Mouse (Mus musculus): Measurements from ENCODE around the gene Hoxc13.

Gene Hoxc13

GRCm38 (mm10) chr15:102963259-102963658 is 42.4 kb downstream of the Hoxc13 start:
- DNase-seq (ENCODE audit: low read depth, low spot score): no peak

DNA sequence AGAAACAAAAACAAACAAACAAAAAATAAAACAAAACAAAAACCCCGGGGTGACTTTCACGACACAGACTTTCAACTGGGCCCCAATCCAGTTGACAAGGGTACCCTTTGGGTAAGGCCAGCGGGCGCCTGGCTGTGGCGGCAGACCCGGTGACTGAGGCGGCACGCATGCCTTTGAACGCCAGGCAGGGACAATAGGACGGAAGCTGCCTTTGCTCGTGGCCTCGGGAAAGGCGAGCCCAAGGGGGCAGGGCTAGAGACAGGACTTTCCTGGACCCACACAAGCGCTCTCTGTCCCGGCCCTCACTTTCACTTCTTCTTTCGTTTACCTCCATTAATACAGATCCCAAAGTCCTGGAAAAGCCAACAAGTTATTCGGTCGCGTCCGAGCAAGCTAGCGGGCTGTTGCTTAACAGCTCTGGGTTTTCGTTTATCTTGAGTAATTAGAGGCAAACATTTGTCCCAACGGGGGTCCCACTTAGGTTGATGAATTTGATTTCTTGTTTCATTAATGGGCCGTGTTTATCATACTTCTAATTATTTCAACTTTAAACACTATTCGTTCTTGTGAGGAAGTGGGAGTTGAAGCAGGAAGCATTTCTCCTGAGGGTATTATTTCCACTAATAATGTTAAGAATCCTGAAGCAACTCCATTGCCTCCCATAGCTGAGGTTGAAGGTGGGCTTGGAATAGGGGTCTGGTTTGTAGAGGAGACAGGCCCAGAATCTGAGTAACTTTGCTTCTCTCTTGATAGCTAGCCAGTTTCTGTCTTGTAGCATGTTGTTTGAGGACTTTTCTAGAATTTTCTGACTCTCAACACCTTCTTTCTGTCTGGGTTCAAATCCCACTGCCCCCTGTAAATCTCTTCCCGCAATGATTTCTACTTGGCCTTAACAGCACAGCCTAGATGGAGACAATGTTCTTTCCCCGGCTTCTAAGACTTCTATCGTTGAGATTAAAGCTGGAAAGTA is 43.1 kb downstream of the Hoxc13 start:
- DNase-seq (ENCODE audit: low read depth, low spot score): peak; percentile 51

DNA sequence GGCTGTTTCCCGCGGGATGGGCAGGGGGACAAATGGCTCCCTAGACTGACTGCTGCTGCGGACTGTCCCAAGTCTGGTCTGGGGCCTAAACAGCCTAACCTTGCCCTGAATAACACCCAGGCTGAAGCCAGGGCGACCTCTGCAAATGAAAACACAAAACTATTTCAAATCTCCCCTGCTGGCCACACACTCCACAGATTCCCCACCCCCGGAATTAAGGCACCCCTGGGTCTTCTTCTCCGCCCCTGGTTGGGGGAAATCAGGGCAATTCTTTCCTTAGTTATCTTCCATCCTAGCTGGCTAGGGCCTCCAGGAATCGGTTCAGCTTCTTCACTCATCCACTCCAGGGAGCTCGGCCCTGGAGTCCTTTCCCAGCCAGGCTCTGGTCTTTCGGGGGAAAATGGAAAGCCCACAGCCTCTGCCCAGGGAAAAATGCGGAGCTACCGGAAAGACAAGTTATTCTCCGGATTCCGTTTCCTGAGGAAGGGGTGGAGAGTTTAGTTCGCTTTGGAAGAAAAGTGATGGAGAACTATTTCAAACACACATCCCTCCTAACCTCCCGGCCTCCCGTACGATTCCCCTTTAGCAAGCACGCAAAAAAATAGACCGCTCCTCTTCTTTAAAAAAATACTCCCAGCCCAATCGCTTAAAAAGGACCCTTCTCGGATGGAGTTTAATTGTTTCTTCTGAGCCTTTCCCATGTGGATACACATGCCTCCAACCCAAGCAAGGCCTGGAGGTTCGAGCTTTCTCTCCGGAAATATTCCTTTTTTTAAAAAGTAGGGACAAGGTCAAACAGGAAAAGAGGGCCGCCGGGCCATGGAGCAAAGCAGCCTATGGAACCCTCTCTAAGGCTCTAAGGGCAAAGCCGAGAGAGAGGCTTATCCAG is 44.3 kb downstream of the Hoxc13 start:
- no peak for DNase-seq (ENCODE audit: low read depth, low spot score)

DNA sequence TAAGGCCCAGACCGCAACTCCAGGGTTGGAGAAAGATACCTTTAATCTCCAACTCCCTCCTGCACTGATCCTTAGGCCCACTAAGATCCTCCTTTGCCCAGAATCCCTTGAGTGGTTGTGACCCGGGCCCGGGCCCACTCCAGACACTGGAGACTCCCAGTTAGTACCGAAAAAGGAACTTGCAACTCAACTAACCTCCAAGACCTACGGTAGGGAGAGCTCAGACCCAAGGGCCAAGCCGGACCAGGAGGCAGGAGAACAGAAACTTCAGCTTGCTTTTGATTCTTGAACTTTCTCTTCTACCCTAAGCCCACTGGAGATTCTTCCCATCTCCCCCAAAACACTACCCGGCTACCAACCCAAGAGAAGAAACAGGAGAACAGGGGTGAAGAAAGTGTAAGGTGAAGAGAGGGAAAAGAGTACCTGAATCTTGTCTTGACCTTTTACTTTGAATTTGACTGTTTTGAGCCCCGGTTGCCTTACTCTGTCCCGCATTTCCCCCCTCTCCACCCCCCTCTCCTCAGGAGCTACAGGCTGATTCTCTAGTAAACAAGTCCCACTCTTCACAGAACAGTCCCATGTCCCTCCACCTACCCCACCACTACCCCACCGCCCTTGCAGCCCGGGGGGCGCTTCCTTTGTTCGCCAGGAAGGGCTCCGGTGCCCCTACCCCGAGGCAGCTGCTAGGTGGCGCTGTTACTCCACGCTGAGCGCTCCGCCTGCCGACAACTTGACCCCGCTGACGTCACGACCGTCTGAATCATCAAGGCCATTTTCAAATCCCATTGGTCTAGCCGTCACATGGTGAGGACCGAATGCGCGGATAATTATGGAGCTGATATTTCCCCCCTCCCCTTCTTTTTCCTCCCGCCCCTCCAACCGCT is 45.2 kb downstream of the Hoxc13 start:
- DNase-seq (ENCODE audit: low read depth, low spot score): peak; percentile 95

DNA sequence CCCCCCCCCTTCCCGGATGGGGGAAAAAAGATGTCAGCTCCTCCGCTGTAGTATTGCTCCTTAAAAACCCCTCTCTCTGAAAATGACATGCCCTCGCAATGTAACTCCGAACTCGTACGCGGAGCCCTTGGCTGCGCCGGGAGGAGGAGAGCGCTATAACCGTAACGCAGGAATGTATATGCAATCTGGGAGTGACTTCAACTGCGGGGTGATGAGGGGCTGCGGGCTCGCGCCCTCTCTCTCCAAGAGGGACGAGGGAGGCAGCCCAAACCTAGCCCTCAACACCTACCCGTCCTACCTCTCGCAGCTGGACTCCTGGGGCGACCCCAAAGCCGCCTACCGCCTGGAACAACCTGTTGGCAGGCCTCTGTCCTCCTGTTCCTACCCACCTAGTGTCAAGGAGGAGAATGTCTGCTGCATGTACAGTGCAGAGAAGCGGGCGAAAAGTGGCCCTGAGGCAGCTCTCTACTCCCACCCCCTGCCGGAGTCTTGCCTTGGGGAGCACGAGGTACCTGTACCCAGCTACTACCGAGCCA is 45.9 kb downstream of the Hoxc13 start, which contains the start of gene Hoxc10:
Gene Hoxc10 (plus strand): TSS at position 21 of the 536 bp plus-strand sequence.
- peak; percentile 53 for DNase-seq (ENCODE audit: low read depth, low spot score)

DNA sequence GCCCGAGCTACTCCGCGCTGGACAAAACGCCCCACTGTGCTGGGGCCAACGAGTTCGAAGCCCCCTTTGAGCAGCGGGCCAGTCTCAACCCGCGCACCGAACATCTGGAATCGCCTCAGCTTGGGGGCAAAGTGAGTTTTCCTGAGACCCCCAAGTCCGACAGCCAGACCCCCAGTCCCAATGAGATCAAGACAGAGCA is 46.3 kb downstream of the Hoxc13 start, which contains the start of gene Hoxc5:
Gene Hoxc5 (plus strand): TSS at position 132 of the 199 bp plus-strand sequence.
- DNase-seq (ENCODE audit: low read depth, low spot score): no peak

- DNase-seq (ENCODE audit: low read depth, low spot score): peak; percentile 54
Observed at GRCm38 (mm10) chr15:102967511-102968397, 46.9 kb downstream of the Hoxc13 start.

GRCm38 (mm10) chr15:102969296-102969695 is 48.4 kb downstream of the Hoxc13 start:
- DNase-seq (ENCODE audit: low read depth, low spot score): no peak

DNA sequence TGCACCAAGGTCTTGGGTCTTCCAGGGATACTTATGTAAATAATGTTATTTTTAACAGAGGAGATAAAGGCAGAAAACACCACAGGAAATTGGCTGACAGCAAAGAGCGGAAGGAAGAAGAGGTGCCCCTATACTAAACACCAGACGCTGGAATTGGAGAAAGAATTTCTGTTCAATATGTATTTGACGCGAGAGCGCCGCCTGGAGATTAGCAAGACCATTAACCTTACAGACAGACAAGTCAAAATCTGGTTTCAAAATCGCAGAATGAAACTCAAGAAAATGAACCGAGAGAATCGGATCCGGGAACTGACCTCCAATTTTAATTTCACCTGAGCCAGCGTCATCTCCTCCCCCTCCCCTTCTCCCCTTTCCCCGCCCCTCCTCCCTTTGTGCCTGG is 49.8 kb downstream of the Hoxc13 start:
- DNase-seq (ENCODE audit: low read depth, low spot score): no peak

- DNase-seq (ENCODE audit: low read depth, low spot score): no peak
Observed at GRCm38 (mm10) chr15:102972254-102972653, 51.4 kb downstream of the Hoxc13 start.

DNA sequence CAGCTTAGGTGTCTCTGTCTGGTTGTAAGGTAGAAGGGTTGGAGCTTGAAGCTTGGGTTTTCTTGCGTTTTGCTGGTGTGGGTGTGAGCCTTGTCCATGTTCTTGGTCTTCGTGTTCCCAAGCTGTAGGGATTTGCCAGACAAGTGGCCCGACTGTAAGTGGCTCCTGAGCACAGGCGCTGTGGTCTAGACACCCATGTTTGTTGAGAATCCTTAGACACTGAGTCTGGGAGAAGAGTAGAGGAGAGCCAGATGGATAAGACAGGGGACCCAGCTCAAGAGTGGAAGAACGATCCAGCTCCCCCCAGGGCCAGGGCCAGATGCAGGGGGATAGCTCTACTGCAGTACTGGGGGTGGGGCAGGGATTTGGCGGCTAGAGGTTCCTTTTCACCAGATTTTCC is 51.9 kb downstream of the Hoxc13 start:
- DNase-seq (ENCODE audit: low read depth, low spot score): no peak

- no peak for DNase-seq (ENCODE audit: low read depth, low spot score)
Observed at GRCm38 (mm10) chr15:102975034-102975433, 54.1 kb downstream of the Hoxc13 start.

DNA sequence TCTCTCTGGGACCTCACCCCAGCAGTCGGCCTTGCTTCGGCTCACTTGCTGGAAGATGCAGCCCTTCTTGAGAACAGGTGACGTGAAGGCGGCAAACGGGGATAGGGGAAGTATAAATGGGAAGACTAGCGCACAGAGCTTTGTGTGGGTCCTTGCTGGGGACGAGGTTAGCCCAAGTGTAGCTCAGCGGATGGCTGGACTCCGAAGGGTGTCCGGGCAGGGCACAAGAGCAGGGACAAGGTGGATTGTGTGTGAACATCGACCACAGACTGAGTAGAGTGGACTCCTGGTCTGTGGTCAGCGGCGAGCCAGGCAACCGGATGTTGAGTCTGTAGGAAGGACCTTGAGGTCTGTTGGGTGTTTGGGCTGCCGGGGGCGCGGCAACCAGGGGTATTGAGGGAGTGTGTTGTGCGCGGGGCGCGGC is 54.8 kb downstream of the Hoxc13 start:
- peak; percentile 63 for DNase-seq (ENCODE audit: low read depth, low spot score)

- peak; percentile 54 for DNase-seq (ENCODE audit: low read depth, low spot score)
Observed at GRCm38 (mm10) chr15:102976171-102976570, 55.3 kb downstream of the Hoxc13 start, which contains the start of gene Hoxc9. TSS of gene Hoxc9 (plus strand) at chr15:102976439.

DNA sequence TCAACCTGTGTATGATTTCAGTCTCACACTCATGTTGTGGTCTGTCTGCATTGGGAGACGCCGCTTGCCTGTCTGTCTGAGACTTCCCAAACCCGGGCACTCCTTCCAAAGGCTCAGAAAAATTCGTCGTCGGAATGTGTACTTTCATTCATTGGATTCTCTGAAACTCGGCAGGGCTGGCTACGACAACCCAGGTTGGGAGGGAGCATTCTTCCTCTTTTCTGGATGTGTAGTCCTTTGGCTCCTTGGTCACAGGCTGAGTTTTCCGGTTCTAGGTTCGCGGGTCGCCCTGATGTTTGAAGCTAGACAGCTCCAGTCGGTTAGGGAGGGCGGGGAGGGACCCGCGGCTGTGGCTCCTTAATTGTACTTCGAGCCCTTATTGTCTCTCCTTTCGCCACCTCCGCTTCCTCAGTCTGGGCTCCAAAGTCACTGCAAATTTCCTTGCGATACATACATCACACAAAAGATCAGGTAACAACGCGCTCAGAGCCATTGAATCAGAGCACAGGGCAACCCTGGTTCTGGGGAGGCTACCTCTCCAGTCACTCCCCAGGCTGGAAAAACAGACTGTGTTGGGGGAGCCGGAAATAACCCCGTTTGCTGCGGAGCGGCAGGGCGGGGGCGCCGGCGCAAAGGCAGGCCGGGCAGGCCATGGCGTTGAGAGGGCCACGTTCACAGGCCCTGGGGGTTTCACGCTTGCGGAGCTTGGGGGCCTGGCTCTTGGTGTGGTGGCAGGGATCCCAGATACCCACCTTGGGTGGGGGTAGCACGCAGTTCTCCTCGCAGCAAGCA is 55.9 kb downstream of the Hoxc13 start:
- peak; percentile 72 for DNase-seq (ENCODE audit: low read depth, low spot score)

DNA sequence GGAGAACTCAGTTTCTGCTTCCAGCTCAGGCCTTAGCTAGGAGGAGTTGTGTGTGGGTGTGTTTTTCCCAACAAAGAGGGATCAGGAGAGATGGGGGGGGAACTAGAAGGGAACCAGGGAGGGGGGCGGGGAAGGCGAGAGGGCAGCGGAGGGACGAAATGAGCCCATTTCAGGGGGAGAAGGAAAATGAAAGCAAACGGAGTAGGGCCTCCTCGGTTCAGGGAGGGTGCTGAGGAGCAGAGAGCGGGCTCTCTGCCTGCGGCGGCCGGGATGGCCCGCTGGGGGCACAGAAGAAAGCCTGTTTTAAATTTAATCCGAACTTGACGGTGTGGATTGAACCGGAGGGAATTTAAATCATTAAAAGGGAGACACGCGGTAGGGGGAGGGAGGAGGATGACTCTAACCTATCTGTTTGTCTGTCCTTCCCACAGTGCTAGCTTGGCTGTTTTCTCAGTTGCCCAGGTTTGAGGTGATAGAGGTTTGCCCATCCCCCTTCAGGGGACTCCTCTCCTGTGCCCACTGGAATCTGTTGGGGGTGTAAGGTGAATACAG is 56.6 kb downstream of the Hoxc13 start:
- DNase-seq (ENCODE audit: low read depth, low spot score): no peak
